Mouse (Mus musculus) G1E (cell line): ENCODE data around the gene Apol6.

Source experiments
- CTCF ChIP-seq: IDR thresholded peaks from 2 replicates; pipeline ENCODE4 v1.5.1; 2012; ENCODE audit warnings: low read depth, low read length, inconsistent platforms, mixed read lengths
- GATA1 ChIP-seq: IDR thresholded peaks from 2 replicates; pipeline ENCODE4 v1.6.1; 2012; ENCODE audit warnings: borderline replicate concordance, low read length, inconsistent platforms, mixed read lengths
- GATA2 ChIP-seq: IDR thresholded peaks from 2 replicates; pipeline ENCODE4 v1.6.1; 2012; ENCODE audit warnings: low read depth, low read length, inconsistent platforms, borderline replicate concordance
- POLR2AphosphoS5 ChIP-seq: IDR thresholded peaks from 2 replicates; pipeline ENCODE4 v1.6.1; 2012; ENCODE audit warnings: low read depth, low read length, inconsistent platforms; ENCODE audit not compliant: insufficient replicate concordance
- TAL1 ChIP-seq: conservative IDR thresholded peaks from 2 replicates; pipeline ENCODE4 v1.6.1; 2012; ENCODE audit warnings: low read depth, low read length, inconsistent platforms, mixed read lengths

DNA sequence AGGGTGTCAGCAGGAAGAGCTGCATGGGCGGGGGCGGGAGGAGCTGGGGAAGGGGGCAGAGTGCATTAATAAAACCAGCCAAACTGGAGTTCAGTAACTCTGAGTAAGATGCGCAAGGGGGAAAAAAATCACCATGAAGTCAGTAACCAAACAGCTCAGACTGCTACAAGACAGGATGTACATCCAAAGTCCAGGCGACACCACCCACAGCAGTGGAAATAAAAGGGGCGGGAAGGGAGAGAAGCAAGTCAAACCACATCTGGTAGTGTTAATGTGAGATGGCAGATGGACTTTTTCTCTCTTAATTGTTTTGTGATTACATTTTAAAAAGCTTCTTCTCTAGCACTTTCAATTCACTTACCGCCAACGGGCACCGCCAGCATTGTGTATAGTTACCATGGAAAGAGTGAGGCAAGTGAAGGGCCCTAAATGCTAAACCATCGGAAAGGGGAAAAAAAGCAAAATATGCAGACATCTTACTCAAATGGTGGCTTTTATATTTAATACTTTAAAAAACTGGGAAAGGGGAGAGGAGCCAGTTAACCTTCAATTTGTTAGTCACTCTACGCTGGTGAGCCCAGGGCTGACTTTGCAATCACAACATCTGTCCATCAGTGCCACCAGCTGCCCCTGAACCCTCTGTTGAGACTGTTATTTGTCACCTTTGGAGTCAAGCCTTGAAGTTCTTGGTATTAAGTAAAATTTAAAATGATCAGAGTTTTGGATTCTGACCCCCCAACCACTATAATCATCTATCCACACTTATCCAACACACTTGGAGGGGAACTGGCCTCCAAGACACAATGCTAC is 60.0 kb downstream of the Apol6 start:
- TF ChIP-seq CTCF (no peak), GATA1 (no peak), GATA2 (no peak), TAL1 (no peak), POLR2AphosphoS5 (no peak)
